Mouse (Mus musculus) cerebellum, adult 2 months (tissue): ENCODE measurements around the gene Aox3.

ENCODE experiments used
- CTCF ChIP-seq: fragments of 200-500 bp; IDR thresholded peaks from 2 replicates; pipeline ENCODE4 v1.5.1; 2011; ENCODE audit warnings: low read depth, mild to moderate bottlenecking, control low read depth, low read length, moderate library complexity, borderline replicate concordance; ENCODE audit not compliant: insufficient read depth
- POLR2A ChIP-seq: fragments of 200-500 bp; IDR thresholded peaks from 2 replicates; pipeline ENCODE4 v1.6.1; 2011; ENCODE audit warnings: low read length, control low read depth, borderline replicate concordance; ENCODE audit not compliant: insufficient read depth

DNA sequence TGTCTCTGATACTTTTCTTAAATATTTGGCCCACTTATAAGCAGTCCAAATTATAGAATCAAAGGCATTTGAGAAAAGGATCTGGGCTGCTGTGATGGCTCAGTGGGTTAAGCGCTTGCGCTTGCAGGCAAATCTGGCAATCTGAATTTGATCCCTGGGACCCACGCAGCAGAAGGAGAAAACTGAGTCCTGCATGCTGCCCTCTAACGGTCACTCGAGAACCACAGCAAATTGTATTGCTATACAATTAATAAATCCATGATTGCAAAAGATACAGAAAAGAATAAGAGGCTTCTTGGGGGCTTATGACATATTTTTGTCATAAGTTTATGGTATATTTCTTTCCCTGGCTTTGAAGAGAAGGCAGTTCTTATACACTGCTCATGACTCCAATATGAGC lies 122.5 kb downstream of the Aox3 start:
- TF ChIP-seq CTCF = no peak
- no peak for TF ChIP-seq POLR2A
